In the genomic region with DNA sequence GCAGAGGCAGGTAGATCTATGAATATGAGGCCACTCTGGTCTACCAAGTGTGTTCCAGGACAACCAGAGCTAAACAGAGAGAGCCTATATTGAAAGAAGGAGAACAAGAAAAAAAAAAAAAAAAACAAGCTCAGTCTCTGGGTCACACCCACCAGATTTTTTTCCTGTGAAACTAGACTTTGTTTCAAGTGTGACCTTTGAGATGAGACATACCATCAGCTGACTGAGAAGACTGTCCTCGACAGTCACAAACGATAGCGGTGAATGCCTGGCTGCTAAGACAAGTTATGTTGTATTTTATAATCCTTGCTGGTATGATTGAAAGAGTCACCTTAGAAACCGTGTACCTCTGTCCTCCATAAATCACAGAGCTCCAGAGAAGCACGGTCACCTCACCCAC, we compare ENCODE assay signal across 15 mouse cellular contexts. TPM values are rescaled to one million over a fixed set of nuclear protein-coding genes. Genes with fewer than 3 reads are reported as not detected.
A peak's percentile ranks its signal among the peaks of the same experiment; 100 is the strongest.
DNase-seq lines count a peak whose midpoint lies in the region; ATAC-seq and TF ChIP-seq lines count a peak whose summit lies in the region.
"Had no signal": no experiment of that assay in that cellular context is flagged by ENCODE, and none has a peak within 500 bp of the region (broad histone marks: within the 10 kb centered on the region; RNA-seq: fewer than 3 reads in every experiment).

No protein-coding gene starts in this region.

- H3K36me3 ChIP-seq in kidney, postnatal 0 days (ENCODE audit: insufficient read depth, low read length): no peaks in the 10 kb centered on the region
- no peaks in the 10 kb centered on the region for H3K36me3 ChIP-seq in intestine, embryonic 16.5 days (ENCODE audit: control insufficient read depth, insufficient read depth, low read length)
- no peaks in the 10 kb centered on the region for H3K36me3 ChIP-seq in embryonic facial prominence, embryonic 10.5 days (replicated peaks)
- H3K36me3 ChIP-seq in forebrain, embryonic 10.5 days (replicated peaks): no peaks in the 10 kb centered on the region
- H3K36me3 ChIP-seq: embryonic facial prominence, embryonic 12.5 days; forebrain, embryonic 12.5 days; heart, embryonic 12.5 days; hindbrain, embryonic 10.5 days had no signal

- no peak for DNase-seq in frontal cortex, adult 2 months (ENCODE audit: extremely low spot score in 1 of 2, low spot score in 1 of 2)
- no peak for DNase-seq in kidney, postnatal 0 days (ENCODE audit: low spot score)
- no peak for DNase-seq in kidney, postnatal 14 days
- no peak for DNase-seq in embryonic facial prominence, embryonic 10.5 days (ENCODE audit: low spot score)
- no peak for DNase-seq in forebrain, embryonic 10.5 days (ENCODE audit: extremely low spot score, low spot score)
- DNase-seq: gastrocnemius, postnatal 25 days had no signal

- H3K4me1 ChIP-seq in kidney, postnatal 0 days (replicated peaks; ENCODE audit: insufficient read depth, low read length): peaks cover 8% of the 10 kb centered on the region; the same call in 1 of the 2 replicates
- H3K4me1 ChIP-seq in intestine, embryonic 16.5 days (ENCODE audit: control insufficient read depth, insufficient read depth, low read length): peaks cover 9% of the 10 kb centered on the region
- peaks cover 19% of the 10 kb centered on the region for H3K4me1 ChIP-seq in embryonic facial prominence, embryonic 10.5 days
- peaks cover 17% of the 10 kb centered on the region for H3K4me1 ChIP-seq in forebrain, embryonic 10.5 days
- H3K4me1 ChIP-seq: embryonic facial prominence, embryonic 12.5 days had no signal

- no peaks in the 10 kb centered on the region for H3K27me3 ChIP-seq in kidney, postnatal 0 days (ENCODE audit: insufficient read depth, low read length)
- H3K27me3 ChIP-seq in intestine, embryonic 16.5 days (replicated peaks; ENCODE audit: control insufficient read depth, insufficient read depth, low read length): no peaks in the 10 kb centered on the region
- 0 out of 2 replicates have a peak, but pooled peaks cover 6% of the 10 kb centered on the region for H3K27me3 ChIP-seq in embryonic facial prominence, embryonic 10.5 days (replicated peaks; ENCODE audit: low read depth, poor library complexity, severe bottlenecking)
- no peaks in the 10 kb centered on the region for H3K27me3 ChIP-seq in forebrain, embryonic 10.5 days (ENCODE audit: poor library complexity, severe bottlenecking)
- H3K27me3 ChIP-seq: embryonic facial prominence, embryonic 12.5 days; forebrain, embryonic 12.5 days; heart, embryonic 12.5 days had no signal

- H3K4me3 ChIP-seq in kidney, postnatal 0 days (replicated peaks; ENCODE audit: low read depth, low read length): no peak overlapping the region
- no peak overlapping the region for H3K4me3 ChIP-seq in intestine, embryonic 16.5 days (ENCODE audit: low read length)
- H3K4me3 ChIP-seq in embryonic facial prominence, embryonic 10.5 days: no peak overlapping the region
- H3K4me3 ChIP-seq in forebrain, embryonic 10.5 days: no peak overlapping the region
- H3K4me3 ChIP-seq: embryonic facial prominence, embryonic 12.5 days; forebrain, embryonic 12.5 days; gastrocnemius, adult 2 months; heart, embryonic 12.5 days; hindbrain, embryonic 10.5 days had no signal

- no peak overlapping the region for H3K27ac ChIP-seq in kidney, postnatal 0 days
- H3K27ac ChIP-seq in intestine, embryonic 16.5 days (ENCODE audit: low read length): peak overlapping the region; percentile 44
- H3K27ac ChIP-seq in embryonic facial prominence, embryonic 10.5 days (replicated peaks): no peak overlapping the region
- H3K27ac ChIP-seq in forebrain, embryonic 10.5 days: no peak overlapping the region
- H3K27ac ChIP-seq: embryonic facial prominence, embryonic 12.5 days; forebrain, embryonic 12.5 days; gastrocnemius, adult 2 months; hindbrain, embryonic 10.5 days; hindbrain, embryonic 14.5 days had no signal

- 61% methylated on average over 5 of the region's 5 CpGs for WGBS in kidney, postnatal 0 days
- WGBS in intestine, embryonic 16.5 days: 65% methylated on average over 5 of the region's 5 CpGs
- 76% methylated on average over 5 of the region's 5 CpGs for WGBS in embryonic facial prominence, embryonic 10.5 days
- WGBS in forebrain, embryonic 10.5 days: 77% methylated on average over 5 of the region's 5 CpGs

- no peak overlapping the region for H3K4me2 ChIP-seq in kidney, postnatal 0 days (ENCODE audit: low read length)
- H3K4me2 ChIP-seq in intestine, embryonic 16.5 days (ENCODE audit: low read depth, low read length): no peak overlapping the region
- H3K4me2 ChIP-seq: embryonic facial prominence, embryonic 12.5 days; forebrain, embryonic 12.5 days; heart, embryonic 12.5 days; hindbrain, embryonic 14.5 days had no signal

- no peak for TF ChIP-seq CTCF in kidney, postnatal 0 days (IDR thresholded peaks at IDR 0.05; ENCODE audit: low read depth)

- H3K9me3 ChIP-seq in kidney, postnatal 0 days (replicated peaks; ENCODE audit: low read length): no peaks in the 10 kb centered on the region
- H3K9me3 ChIP-seq in intestine, embryonic 16.5 days (ENCODE audit: control insufficient read depth, low read length): no peaks in the 10 kb centered on the region
- H3K9me3 ChIP-seq in embryonic facial prominence, embryonic 10.5 days: no peaks in the 10 kb centered on the region
- no peaks in the 10 kb centered on the region for H3K9me3 ChIP-seq in forebrain, embryonic 10.5 days
- H3K9me3 ChIP-seq: embryonic facial prominence, embryonic 12.5 days; forebrain, embryonic 12.5 days; G1E; heart, embryonic 12.5 days; hindbrain, embryonic 10.5 days had no signal

- ATAC-seq in frontal cortex, adult (ENCODE audit: low TSS enrichment): peak; percentile 16; the same call in 1 of the 2 replicates
- ATAC-seq in kidney, postnatal 0 days (replicated peaks; ENCODE audit: low FRiP score, low read depth): 0 out of 2 replicates have a peak, but pooled peaks have one; percentile 14
- peak; percentile 16; the same call in 1 of the 2 replicates for ATAC-seq in intestine, embryonic 16.5 days

- H3K9ac ChIP-seq in kidney, postnatal 0 days (ENCODE audit: low read depth, low read length): no peak overlapping the region
- H3K9ac ChIP-seq in intestine, embryonic 16.5 days (ENCODE audit: low read depth, low read length): no peak overlapping the region
- H3K9ac ChIP-seq: embryonic facial prominence, embryonic 12.5 days; forebrain, embryonic 12.5 days; heart, embryonic 12.5 days; hindbrain, embryonic 14.5 days had no signal

RNA-seq across cellular contexts. Expression of a gene that starts 45.8 kb away (rescaled TPM):
- polyA plus RNA-seq in frontal cortex, adult 2 months (2012; rRNA removed): 12.3 and 12.7 TPM in 2 replicates
- 41.7 and 41.9 TPM in 2 replicates for polyA plus RNA-seq in kidney, postnatal 0 days (2015; fragmentation: Nextera tagmentation; extraction: Ambion mirVana)
- 52.6 and 61.6 TPM in 2 replicates for polyA plus RNA-seq in intestine, embryonic 16.5 days (2015; fragmentation: Nextera tagmentation; extraction: Ambion mirVana)
- polyA plus RNA-seq in embryonic facial prominence, embryonic 10.5 days (2016; fragmentation: Nextera tagmentation; extraction: Ambion mirVana): 16.3 and 19.5 TPM in 2 replicates
- polyA plus RNA-seq in forebrain, embryonic 10.5 days (2016; fragmentation: Nextera tagmentation; extraction: Ambion mirVana): 12.9 and 14.8 TPM in 2 replicates
